Mouse (Mus musculus) ovary, postnatal 14 days (tissue): ENCODE data around the gene Elmo2.

Experiments
- DNase-seq: peaks from one replicate; pipeline ENCODE4 v3.0.0; 2022; ENCODE audit warnings: low spot score

Elmo2 gene

GRCm38 (mm10) chr2:165326304-165327190 lies at the start of gene Elmo2:
Gene Elmo2, minus strand, starts transcription at chr2:165326479.
- DNase-seq = peak; percentile 98

- no peak for DNase-seq
Observed at GRCm38 (mm10) chr2:165376001-165376400, 49.7 kb upstream of the Elmo2 start.

GRCm38 (mm10) chr2:165375478-165375877 lies 49.2 kb upstream of the Elmo2 start:
- no peak for DNase-seq

DNA sequence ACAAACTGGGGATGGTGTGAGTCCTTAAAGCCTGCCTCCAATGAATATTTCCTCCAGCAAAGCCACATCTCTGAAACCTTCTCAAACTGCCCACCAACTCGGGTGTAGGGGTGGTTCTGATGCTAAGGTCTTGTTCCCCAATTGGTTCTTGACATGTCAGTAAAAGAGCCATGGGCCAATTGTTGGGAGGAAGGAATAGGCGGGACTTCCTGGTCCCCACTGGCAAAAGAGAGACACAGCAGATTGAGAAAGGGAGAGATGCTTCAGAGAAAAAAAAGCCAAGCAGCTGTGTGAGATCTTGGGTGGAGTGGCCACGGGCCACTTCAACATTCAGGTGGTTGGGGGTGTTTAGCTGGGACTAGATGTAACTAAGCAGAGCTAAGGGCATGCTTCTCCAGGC lies 44.8 kb upstream of the Elmo2 start:
- DNase-seq = no peak

- DNase-seq = no peak
Observed at GRCm38 (mm10) chr2:165370348-165370747, 44.1 kb upstream of the Elmo2 start.

DNA sequence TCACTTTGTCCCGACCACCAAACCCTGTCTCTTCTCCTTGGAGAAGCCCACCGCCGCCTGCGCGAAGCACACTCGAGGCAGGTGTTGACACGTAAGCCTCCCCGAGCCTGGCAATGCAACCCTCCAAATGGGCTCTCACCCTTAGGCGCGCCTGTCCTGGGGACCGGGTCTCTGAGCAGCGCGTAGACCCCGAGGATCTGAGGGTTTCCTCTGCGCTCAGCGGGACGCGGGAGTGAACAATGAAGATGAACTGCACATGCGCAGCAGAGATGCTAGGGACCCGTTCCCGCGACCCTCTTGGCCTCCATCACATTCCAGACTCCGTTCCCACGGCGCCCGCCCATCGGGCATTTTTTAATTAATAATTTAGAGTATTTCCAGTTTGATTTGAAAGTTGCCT lies 42.2 kb upstream of the Elmo2 start, which contains the start of gene Zfp663:
TSS of gene Zfp663 (minus strand) at position 234 of the 400 bp plus-strand sequence.
- no peak for DNase-seq

- no peak for DNase-seq
Observed at GRCm38 (mm10) chr2:165367868-165368439, 41.7 kb upstream of the Elmo2 start.

DNA sequence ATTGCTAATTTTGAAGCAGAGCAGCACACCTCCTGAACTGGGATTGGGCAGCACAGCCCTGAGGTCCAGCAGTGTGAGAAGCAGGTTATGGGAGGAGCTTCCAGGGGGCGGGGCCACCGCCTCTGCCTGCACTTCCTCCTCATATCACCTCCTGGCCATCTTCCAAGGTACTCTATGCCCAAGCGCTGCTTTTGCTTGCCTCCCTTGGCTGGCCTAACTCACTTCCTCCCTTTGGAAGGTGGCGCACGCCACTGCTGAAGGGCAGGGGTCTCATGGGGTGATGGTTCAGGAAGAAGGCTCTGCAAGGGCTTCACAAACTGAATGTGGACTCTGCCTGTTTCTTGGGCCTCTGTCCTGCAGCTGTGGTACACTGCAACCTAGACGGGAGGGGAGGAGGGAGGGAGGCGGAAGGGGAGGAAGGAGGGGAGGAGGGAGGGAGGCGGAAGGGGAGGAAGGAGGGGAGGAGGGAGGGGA lies 40.8 kb upstream of the Elmo2 start:
- peak; percentile 37 for DNase-seq

DNA sequence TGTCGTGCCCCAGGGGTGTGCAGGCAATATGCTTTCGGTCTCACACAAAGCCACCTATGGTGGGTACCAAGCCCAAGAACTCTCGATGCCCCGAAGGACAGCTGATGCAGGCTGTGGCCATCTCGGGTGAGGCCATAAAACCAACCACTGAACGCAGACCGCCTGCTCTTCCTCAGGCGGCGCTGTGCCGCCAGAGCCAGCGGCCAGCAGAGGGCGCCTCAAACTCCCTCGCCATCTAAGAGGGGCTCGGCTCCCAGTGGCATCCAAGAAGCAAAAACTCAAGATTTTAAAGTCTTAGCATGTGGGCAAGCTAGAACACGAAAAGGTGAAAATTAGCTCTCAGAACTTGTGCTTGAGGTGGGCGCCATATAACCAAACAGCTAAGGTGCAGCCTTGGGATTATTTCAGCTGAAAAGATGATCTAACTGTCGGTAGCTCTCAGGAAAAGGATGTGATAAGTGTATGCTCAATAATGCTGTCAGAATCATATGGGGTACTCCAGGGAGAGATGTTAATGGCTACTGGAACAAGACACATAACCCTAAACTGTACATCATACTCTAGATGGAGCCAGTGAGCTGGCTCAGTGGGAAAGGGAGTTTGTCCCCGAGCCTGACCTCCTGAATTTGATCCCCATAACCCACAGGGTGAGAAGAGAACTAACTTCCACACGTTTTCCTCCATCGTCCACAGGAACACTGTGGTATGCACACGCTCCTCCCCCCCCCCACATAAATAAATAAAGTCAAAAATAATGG lies 38.2 kb upstream of the Elmo2 start:
- peak; percentile 52 for DNase-seq

GRCm38 (mm10) chr2:165363282-165363681 lies 37.0 kb upstream of the Elmo2 start:
- no peak for DNase-seq

- peak; percentile 50 for DNase-seq
Observed at GRCm38 (mm10) chr2:165360861-165361260, 34.6 kb upstream of the Elmo2 start.

- no peak for DNase-seq
Observed at GRCm38 (mm10) chr2:165351828-165352513, 25.7 kb upstream of the Elmo2 start.

GRCm38 (mm10) chr2:165349466-165349865 lies 23.2 kb upstream of the Elmo2 start:
- no peak for DNase-seq

DNA sequence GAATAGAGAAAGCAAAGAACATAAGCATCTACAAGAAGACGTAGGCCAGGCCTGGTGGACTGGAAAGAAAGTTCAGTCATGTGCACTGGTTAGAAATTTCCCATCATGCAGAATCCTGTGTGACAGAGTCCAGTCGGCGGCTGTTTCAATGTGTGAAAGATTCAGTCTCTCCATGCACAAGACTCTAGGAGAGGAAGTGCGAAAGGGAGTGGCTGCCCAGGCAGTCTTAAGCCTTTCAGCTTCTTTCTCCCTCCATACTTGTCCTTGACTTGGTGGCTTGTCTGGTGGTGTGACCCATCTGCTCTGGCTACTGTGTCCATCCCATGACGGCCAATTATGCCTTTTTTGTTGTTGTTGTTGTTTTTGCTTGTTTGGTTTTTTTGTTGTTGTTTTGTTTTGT lies 19.9 kb upstream of the Elmo2 start:
- DNase-seq = no peak

DNA sequence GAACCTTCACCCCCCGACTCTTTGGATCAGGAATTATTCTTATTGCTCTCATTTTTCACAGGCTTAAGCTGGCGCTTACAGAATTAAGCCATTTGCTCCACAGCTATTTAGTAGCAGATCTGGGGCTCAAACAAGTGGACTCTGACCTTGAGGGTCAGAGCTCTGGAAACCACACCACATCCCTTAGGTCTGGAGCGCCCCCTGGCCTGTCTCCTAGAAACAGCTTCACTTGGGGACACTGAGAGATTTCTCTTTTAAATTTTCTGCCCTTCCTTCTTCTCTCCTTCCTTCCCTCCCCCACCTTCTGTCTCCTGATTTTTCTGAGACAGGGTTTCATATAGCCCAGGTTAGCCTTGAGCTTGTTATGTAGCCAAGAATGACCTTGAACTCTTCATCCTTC lies 10.9 kb upstream of the Elmo2 start:
- DNase-seq = no peak

DNA sequence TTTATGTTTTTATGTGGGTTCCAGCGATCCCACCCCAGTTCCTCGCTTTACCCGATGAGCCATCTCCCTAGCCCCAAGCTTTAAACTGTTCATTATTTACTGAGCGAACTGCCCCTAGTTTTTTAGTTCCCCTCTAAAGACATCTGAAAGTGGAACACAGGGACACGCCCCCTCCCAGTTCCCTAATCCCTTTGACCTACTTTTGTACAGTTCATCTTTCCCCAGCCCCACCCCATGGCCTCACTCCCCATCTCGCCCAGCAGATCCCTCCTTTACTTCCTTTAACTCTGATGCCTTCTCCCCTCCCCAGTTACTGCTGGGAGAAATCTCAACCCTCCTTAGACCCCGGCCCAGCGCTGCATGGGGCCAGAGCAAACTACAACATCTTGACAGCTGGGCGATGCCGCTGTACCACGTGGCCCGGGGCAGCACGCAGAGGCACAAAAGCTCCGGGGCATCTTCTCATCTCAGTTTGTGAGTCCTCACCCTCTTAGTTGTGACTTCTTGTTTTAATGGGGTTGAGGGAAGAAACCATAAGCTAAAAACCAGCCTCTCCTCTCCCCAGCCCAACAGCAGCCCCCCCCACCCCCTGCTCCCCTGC lies 6.4 kb upstream of the Elmo2 start:
- DNase-seq = no peak

DNA sequence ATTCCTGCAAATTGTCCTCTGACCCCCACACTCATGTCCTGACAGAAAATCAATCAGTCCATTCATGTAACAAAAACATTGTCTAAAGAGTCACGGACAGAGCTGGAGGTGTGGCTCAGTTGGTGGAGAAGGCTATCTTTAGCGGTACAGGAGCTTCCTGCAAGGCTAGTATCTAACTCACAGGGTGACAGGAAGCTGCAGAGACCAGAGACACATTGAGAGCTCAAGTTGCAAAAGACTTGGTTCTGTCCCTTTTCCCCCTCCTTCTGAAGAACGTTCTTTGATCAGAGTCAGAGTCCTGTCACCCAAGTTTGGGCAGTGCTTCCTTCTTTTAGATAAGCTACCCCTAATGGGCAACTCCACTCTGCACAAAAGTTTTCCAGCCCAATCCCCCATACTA lies 3.4 kb upstream of the Elmo2 start:
- no peak for DNase-seq

DNA sequence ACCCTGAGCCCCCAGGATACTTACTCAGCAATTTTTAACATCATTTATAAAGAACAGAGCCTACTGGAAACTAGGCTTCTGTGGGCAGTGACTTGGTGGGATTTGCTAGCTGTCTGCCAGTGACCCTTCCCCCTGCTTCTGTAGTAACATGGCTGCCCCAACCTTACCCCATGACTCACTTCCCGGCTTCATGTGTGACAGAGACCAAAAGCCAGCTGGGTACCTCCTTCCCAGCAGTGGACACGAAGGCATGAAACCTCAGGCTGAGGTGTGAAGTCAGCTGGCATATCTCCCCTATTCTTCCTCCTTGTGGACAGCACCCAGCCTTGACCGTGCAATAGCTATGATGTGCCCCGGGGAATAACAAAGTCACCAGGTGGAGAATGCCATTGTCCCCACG lies 2.5 kb upstream of the Elmo2 start:
- no peak for DNase-seq

- no peak for DNase-seq
Observed at GRCm38 (mm10) chr2:165327386-165327785, 1.1 kb upstream of the Elmo2 start.

DNA sequence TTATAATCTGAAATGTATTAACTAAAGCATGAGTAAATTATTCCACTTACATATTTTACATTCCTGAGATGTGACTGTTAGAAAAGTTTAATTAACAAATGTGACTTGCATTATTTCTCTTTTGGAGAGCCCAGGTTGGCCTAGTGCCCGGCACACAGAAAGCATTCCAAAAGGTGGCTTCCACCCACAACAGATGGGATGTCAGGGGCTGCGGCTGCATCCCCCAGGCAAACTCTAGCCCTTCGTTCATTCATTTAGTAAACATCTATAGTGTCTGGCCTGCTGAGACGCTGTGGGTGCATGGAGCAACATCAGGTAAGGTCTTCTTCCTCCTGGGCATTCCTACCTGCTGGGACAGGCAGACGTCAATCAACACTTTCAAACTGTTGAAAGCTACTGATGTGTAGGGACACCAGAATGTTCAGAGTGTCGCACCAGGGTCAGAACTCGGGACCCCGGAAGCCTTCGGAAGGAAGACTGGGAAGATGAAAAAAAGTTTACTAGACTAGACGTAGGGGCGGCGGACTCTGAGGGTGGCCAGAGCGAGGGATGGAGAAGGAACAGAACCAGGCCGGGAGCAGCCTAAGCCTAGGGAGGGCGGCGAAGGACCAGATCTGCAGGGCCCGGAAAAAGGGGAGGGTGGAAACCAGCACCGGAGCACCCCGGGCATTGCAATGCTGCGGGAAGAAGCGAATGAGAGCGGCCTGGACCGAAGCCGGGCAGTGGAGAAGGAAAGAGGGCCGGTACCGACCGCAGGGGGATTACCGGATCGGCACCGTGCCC lies 567 bp downstream of the Elmo2 start:
- DNase-seq = no peak

DNA sequence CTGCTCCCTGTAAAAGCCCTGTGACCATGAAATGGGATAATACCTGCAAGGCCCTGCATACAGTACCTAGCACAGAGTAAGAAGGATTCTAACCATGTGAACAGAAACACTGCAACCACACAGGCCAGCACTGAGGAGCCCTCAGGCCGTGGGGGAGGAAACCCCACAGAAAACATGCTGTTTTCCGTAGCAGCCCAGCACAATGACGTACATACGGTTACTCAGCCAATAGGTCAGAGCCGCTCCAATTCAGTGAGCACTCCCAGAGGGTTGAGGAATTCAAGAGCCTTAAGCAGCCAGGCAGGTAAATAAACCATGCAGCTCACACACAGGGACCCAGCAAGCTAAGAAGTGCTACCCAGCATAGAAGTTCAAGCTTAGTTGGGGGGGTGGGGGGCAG lies 2.4 kb downstream of the Elmo2 start:
- DNase-seq = no peak
